Mouse (Mus musculus) ES-E14 (cell line): Measurements from ENCODE around the gene Tnfsfm13.

ENCODE experiments used
- CHD2 ChIP-seq: IDR thresholded peaks from 2 replicates; pipeline ENCODE4 v1.6.1; 2014; ENCODE audit warnings: mild to moderate bottlenecking, low read depth, low read length, inconsistent platforms
- HCFC1 ChIP-seq: IDR thresholded peaks from 2 replicates; pipeline ENCODE4 v1.6.1; 2012; ENCODE audit warnings: low read length, inconsistent platforms, borderline replicate concordance; ENCODE audit not compliant: insufficient read depth
- MAFK ChIP-seq: IDR thresholded peaks from 2 replicates; pipeline ENCODE4 v1.6.1; 2014; ENCODE audit warnings: mild to moderate bottlenecking, low read depth, low read length, inconsistent platforms; ENCODE audit not compliant: insufficient read depth
- ZC3H11A ChIP-seq: IDR thresholded peaks from 2 replicates; pipeline ENCODE4 v1.6.1; 2012; ENCODE audit warnings: low read depth, mild to moderate bottlenecking, inconsistent platforms, low read length, borderline replicate concordance
- ZNF384 ChIP-seq: IDR thresholded peaks from 2 replicates; pipeline ENCODE4 v1.6.1; 2012; ENCODE audit warnings: low read depth, low read length, inconsistent platforms

GRCm38 (mm10) chr11:69699595-69699994, 3.7 kb upstream of the Tnfsfm13 start:
- no peak for TF ChIP-seq HCFC1
- TF ChIP-seq ZC3H11A, result no peak
- no peak for TF ChIP-seq ZNF384
- no peak for TF ChIP-seq CHD2
- TF ChIP-seq MAFK, result no peak
